Mouse (Mus musculus) C2C12 (cell line): ENCODE measurements around the gene Smad6.

Experiments
- CTCF ChIP-seq: IDR thresholded peaks from one replicate; pipeline ENCODE4 v1.5.1; 2011; ENCODE audit not compliant: control insufficient read depth, insufficient read depth, insufficient read length
- MYOG ChIP-seq: IDR thresholded peaks from one replicate; pipeline ENCODE4 v1.6.1; 2011; ENCODE audit not compliant: control insufficient read depth, insufficient read length; ENCODE audit errors: extremely low read depth

DNA sequence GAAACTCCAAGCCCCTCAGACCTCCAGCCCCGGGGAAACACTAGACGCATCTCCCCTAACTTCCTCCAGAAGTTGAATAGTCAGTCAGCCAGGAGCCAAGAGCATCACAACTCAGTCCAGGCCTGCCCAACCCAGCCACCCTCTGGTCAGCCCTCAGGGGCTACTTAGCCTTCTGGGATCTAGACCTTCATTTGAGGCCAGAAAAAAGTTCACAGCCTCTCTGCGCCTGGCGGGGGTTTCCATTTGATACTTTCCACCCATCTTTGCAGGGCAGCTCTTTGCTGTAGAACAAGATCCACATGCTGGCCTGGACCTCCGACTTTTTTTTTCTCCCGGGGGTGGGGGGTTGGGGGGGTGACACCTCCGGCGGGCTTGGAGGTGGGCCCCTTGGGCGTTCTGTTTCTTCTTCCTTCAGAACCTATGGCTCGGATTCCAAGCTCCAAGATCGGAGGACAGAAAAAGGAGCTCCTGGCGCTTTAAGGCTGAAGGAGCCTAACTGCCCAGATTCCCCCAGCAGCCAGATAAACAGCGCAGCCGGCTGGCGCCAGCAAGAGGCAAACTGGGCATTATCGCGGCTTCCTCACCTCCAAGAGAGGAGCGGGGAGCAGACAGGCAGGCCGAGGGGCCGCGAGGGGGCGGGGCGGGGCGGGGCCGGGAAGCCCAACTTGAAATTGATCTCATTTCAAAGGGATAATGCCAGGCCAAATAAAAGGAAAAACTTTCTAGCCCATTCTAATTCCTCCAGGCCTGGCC, 5.0 kb downstream of the Smad6 start:
- TF ChIP-seq CTCF (no peak), MYOG (no peak)
